In the genomic region with DNA sequence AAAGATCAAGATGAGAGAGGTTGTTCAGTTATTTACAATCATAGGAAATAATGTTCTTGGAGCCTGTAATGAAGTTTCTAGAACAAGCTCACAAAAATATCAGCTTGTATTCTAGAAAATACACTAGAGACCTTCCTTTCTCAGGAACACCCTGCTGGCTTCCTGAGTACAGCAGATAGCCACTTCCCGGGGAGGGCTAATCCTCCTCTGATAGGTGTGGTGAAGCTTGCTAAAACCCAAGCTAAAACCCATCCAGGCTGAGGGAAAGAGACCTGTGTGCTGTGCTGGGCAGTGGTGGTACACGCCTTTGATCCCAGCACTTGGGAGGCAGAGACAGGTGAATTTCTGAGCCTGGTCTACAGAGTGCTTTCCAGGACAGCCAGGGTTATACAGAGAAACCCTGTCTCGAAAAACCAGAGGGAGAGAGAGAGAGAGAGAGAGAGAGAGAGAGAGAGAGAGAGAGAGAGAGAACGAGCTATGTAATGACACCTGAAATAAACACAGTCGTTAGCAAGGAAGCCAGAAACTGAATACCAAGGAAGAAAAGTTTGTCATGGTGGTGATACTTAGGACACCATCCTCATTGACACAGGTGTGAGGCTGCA, we compare ENCODE assay signal across 11 mouse cellular contexts. TPM values are rescaled to one million over a fixed set of nuclear protein-coding genes. Genes with fewer than 3 reads are reported as not detected.
DNase-seq lines count a peak whose midpoint lies in the region; TF ChIP-seq lines count a peak whose summit lies in the region.
"Had no signal": no experiment of that assay in that cellular context is flagged by ENCODE, and none has a peak within 500 bp of the region (broad histone marks: within the 10 kb centered on the region; RNA-seq: fewer than 3 reads in every experiment).

No protein-coding gene starts in this region.

- peak; percentile 98 for DNase-seq in heart, adult 11 months
- no peak for DNase-seq in heart, postnatal 4 days
- DNase-seq in thymus, adult 2 months: peak; percentile 34
- no peak for DNase-seq in thymus, postnatal 36 days
- peak; percentile 24 for DNase-seq in heart, postnatal 25 days (ENCODE audit: low spot score)
- DNase-seq in spleen, postnatal 4 days (ENCODE audit: low spot score in 2 of 2): peak; percentile 50 to 68
- DNase-seq in limb, embryonic 10.5 days (ENCODE audit: low spot score): no peak
- DNase-seq in left cerebral cortex, adult 9 months (ENCODE audit: low spot score in 2 of 2): no peak
- DNase-seq: cerebellum, adult 9-10 months; gastrocnemius, postnatal 10 days; kidney, postnatal 14 days had no signal

- H3K27ac ChIP-seq in thymus, adult 2 months (ENCODE audit: control insufficient read depth, insufficient read depth, low read length): peak overlapping the region; percentile 26
- no peak overlapping the region for H3K27ac ChIP-seq in limb, embryonic 10.5 days

- intact Hi-C loops in heart, postnatal 25 days (cut with DNase I): loop anchor here (2.0 kb wide), 1 partner anchor 29 kb away; no protein-coding TSS in a partner anchor

- no peak for TF ChIP-seq POLR2A in thymus, adult 2 months (IDR thresholded peaks at IDR 0.05; ENCODE audit: control insufficient read depth, extremely low read depth, insufficient read depth, low read length, poor library complexity)

- H3K9me3 ChIP-seq in limb, embryonic 10.5 days (replicated peaks): no peaks in the 10 kb centered on the region

- H3K36me3 ChIP-seq in thymus, adult 2 months (ENCODE audit: control insufficient read depth, insufficient read depth, low read length): no peaks in the 10 kb centered on the region
- 0 out of 2 replicates have a peak, but pooled peaks cover 3% of the 10 kb centered on the region for H3K36me3 ChIP-seq in limb, embryonic 10.5 days

- H3K4me3 ChIP-seq in thymus, adult 2 months (ENCODE audit: control insufficient read depth, insufficient read depth, low read length): no peak overlapping the region
- no peak overlapping the region for H3K4me3 ChIP-seq in limb, embryonic 10.5 days

- H3K27me3 ChIP-seq in thymus, adult 2 months (ENCODE audit: control insufficient read depth, insufficient read depth, low read length): no peaks in the 10 kb centered on the region
- H3K27me3 ChIP-seq in limb, embryonic 10.5 days (ENCODE audit: low read depth, poor library complexity, severe bottlenecking): no peaks in the 10 kb centered on the region

- no peak for TF ChIP-seq CTCF in thymus, adult 2 months (IDR thresholded peaks at IDR 0.05; ENCODE audit: borderline replicate concordance, control insufficient read depth, extremely low read depth, insufficient read depth, low read length, poor library complexity)

- 7% methylated on average over 5 of the region's 5 CpGs for WGBS in thymus, adult 2 months
- 53% methylated on average over 5 of the region's 5 CpGs for WGBS in limb, embryonic 10.5 days

- peaks cover 23% of the 10 kb centered on the region for H3K4me1 ChIP-seq in thymus, adult 2 months (replicated peaks; ENCODE audit: control insufficient read depth, insufficient read depth, low read length)
- H3K4me1 ChIP-seq in limb, embryonic 10.5 days: peaks cover 13% of the 10 kb centered on the region

RNA-seq across cellular contexts. Expression of gene Pitpnc1, which starts 48.6 kb away (rescaled TPM):
- 10 to 100 TPM; 68.1 to 75.2 TPM for total RNA-seq in heart, postnatal 4 days (2021)
- 11.3 and 12.2 TPM in 2 replicates for polyA plus RNA-seq in thymus, adult 2 months (2012; rRNA removed)
- total RNA-seq in heart, postnatal 25 days (2021): 10 to 100 TPM; 65.1 to 72.6 TPM
- 31.6 and 37.1 TPM in 2 replicates for polyA plus RNA-seq in limb, embryonic 10.5 days (2016; fragmentation: Nextera tagmentation; extraction: Ambion mirVana)

RNA-seq across cellular contexts. Expression of gene Psmd12, which starts 57.4 kb away (rescaled TPM):
- total RNA-seq in heart, postnatal 4 days (2021): 10 to 100 TPM; 83.0 to 83.3 TPM
- polyA plus RNA-seq in thymus, adult 2 months (2012; rRNA removed): 15.8 and 17.0 TPM in 2 replicates
- 10 to 100 TPM; 84.7 to 87.4 TPM for total RNA-seq in heart, postnatal 25 days (2021)
- polyA plus RNA-seq in limb, embryonic 10.5 days (2016; fragmentation: Nextera tagmentation; extraction: Ambion mirVana): 229 and 240 TPM in 2 replicates

Comparison
In these comparisons a context has a peak if more than half of its experiments do, and no peak if none do; other contexts are left out.
1. DNase-seq: peak in heart, adult 11 months (single experiment), thymus, adult 2 months (single experiment), heart, postnatal 25 days (single experiment) and spleen, postnatal 4 days (2 of 2); none in heart, postnatal 4 days (single experiment), thymus, postnatal 36 days (0 of 2), limb, embryonic 10.5 days (single experiment) and left cerebral cortex, adult 9 months (0 of 2).